Mouse (Mus musculus) MEL (cell line): ENCODE measurements around the gene Zfp821. TPM values are rescaled to one million over a fixed set of nuclear protein-coding genes. Genes with fewer than 3 reads are reported as not detected.

Source experiments
- DNase-seq: peaks from one replicate; pipeline ENCODE4 v3.0.0; 2011; ENCODE audit warnings: low read depth, low spot score
- H3K27ac ChIP-seq: 2 replicates; pipeline ENCODE4 v1.5.1; 2012; ENCODE audit warnings: low read depth, mild to moderate bottlenecking, control low read depth, low read length, moderate library complexity; ENCODE audit not compliant: control insufficient read depth
- H3K27me3 ChIP-seq, 2 experiments: fragments of 150-350 bp in 1 of 2; sonication (generic) in 1 of 2; 2 replicates each; pipeline ENCODE4 v1.6.1; 2012; ENCODE audit warnings: low read length in 2 of 2, mild to moderate bottlenecking in 2 of 2, improper control_type of control experiment in 1 of 2, moderate library complexity in 1 of 2; ENCODE audit not compliant: insufficient read depth in 2 of 2, control insufficient read depth in 1 of 2
- H3K36me3 ChIP-seq, 2 experiments: 2 replicates each; pipeline ENCODE4 v1.6.1; 2012 to 2014; ENCODE audit warnings: low read length in 2 of 2, improper control_type of control experiment in 1 of 2, inconsistent platforms in 1 of 2, mild to moderate bottlenecking in 1 of 2; ENCODE audit not compliant: insufficient read depth in 2 of 2, control insufficient read depth in 1 of 2
- H3K4me1 ChIP-seq, 2 experiments: fragments of 150-350 bp in 1 of 2; sonication (generic) in 1 of 2; 2 replicates each; pipeline ENCODE4 v1.6.1; 2012; ENCODE audit warnings: low read length in 2 of 2, improper control_type of control experiment in 1 of 2, mild to moderate bottlenecking in 1 of 2; ENCODE audit not compliant: insufficient read depth in 2 of 2, control insufficient read depth in 1 of 2
- H3K4me3 ChIP-seq, 2 experiments: fragments of 150-350 bp in 1 of 2; sonication (generic) in 1 of 2; 2 replicates each; pipeline ENCODE4 v1.5.1; 2012; ENCODE audit warnings: low read depth in 2 of 2, low read length in 2 of 2, mild to moderate bottlenecking in 2 of 2, moderate library complexity in 2 of 2, control low read depth in 1 of 2, improper control_type of control experiment in 1 of 2; ENCODE audit not compliant: control insufficient read depth in 1 of 2, insufficient read depth in 1 of 2
- H3K79me2 ChIP-seq: 2 replicates; pipeline ENCODE4 v1.6.1; 2012; ENCODE audit warnings: mild to moderate bottlenecking, low read length, moderate library complexity; ENCODE audit not compliant: control insufficient read depth, poor library complexity, insufficient read depth
- H3K9ac ChIP-seq: 2 replicates; pipeline ENCODE4 v1.6.1; 2012; ENCODE audit warnings: low read depth, mild to moderate bottlenecking, control low read depth, low read length, moderate library complexity; ENCODE audit not compliant: control insufficient read depth, poor library complexity, severe bottlenecking
- H3K9me3 ChIP-seq: fragments of 150-350 bp; sonication (generic); replicated peaks from 2 replicates; pipeline ENCODE4 v1.6.1; 2012; ENCODE audit warnings: mild to moderate bottlenecking, low read length, improper control_type of control experiment, moderate library complexity; ENCODE audit not compliant: insufficient read depth
- CHD2 ChIP-seq: IDR thresholded peaks from 2 replicates; pipeline ENCODE4 v1.6.1; 2011; ENCODE audit warnings: low read length, improper control_type of control experiment
- CTCF ChIP-seq, 3 experiments: IDR thresholded peaks in 2 of 3; conservative IDR thresholded peaks in 1 of 3; 2 replicates each; pipeline ENCODE4 v1.5.1; 2011 to 2012; ENCODE audit warnings: low read length in 3 of 3, low read depth in 2 of 3, mild to moderate bottlenecking in 2 of 3, improper control_type of control experiment in 1 of 3, inconsistent platforms in 1 of 3, mixed read lengths in 1 of 3, moderate library complexity in 1 of 3; ENCODE audit not compliant: control insufficient read depth in 1 of 3, insufficient read depth in 1 of 3, poor library complexity in 1 of 3, severe bottlenecking in 1 of 3
- E2F4 ChIP-seq: IDR thresholded peaks from 2 replicates; pipeline ENCODE4 v1.6.1; 2011; ENCODE audit warnings: low read depth, low read length, improper control_type of control experiment, borderline replicate concordance
- EP300 ChIP-seq, 2 experiments: IDR thresholded peaks; 2 replicates each; pipeline ENCODE4 v1.6.1; 2011; ENCODE audit warnings: improper control_type of control experiment in 2 of 2, low read length in 2 of 2, low read depth in 1 of 2, mild to moderate bottlenecking in 1 of 2
- GATA1 ChIP-seq: IDR thresholded peaks from 2 replicates; pipeline ENCODE4 v1.6.1; 2011; ENCODE audit warnings: low read depth, low read length, improper control_type of control experiment
- HCFC1 ChIP-seq: IDR thresholded peaks from 2 replicates; pipeline ENCODE4 v1.6.1; 2012; ENCODE audit warnings: low read depth, mild to moderate bottlenecking, inconsistent platforms, low read length, improper control_type of control experiment, moderate library complexity
- KAT2A ChIP-seq: conservative IDR thresholded peaks from 2 replicates; pipeline ENCODE4 v1.6.1; 2012; ENCODE audit warnings: low read depth, low read length, improper control_type of control experiment, inconsistent platforms
- MAFK ChIP-seq: IDR thresholded peaks from 2 replicates; pipeline ENCODE4 v1.6.1; 2011; ENCODE audit warnings: low read depth, mild to moderate bottlenecking, low read length, improper control_type of control experiment, borderline replicate concordance
- MAZ ChIP-seq: IDR thresholded peaks from 2 replicates; pipeline ENCODE4 v1.6.1; 2012; ENCODE audit warnings: low read depth, mild to moderate bottlenecking, inconsistent platforms, low read length, improper control_type of control experiment
- MEF2A ChIP-seq: IDR thresholded peaks from 2 replicates; pipeline ENCODE4 v1.6.1; 2014; ENCODE audit warnings: low read depth, mild to moderate bottlenecking, inconsistent platforms, low read length, improper control_type of control experiment; ENCODE audit not compliant: poor library complexity, insufficient replicate concordance, severe bottlenecking; ENCODE audit errors: extremely low read depth
- NELFE ChIP-seq: IDR thresholded peaks from 2 replicates; pipeline ENCODE4 v1.6.1; 2011; ENCODE audit warnings: low read depth, low read length, improper control_type of control experiment
- POLR2AphosphoS2 ChIP-seq: IDR thresholded peaks from 2 replicates; pipeline ENCODE4 v1.6.1; 2011; ENCODE audit warnings: low read length, improper control_type of control experiment
- SIN3A ChIP-seq: IDR thresholded peaks from 2 replicates; pipeline ENCODE4 v1.6.1; 2012; ENCODE audit warnings: low read length, improper control_type of control experiment, inconsistent platforms
- SMC3 ChIP-seq: IDR thresholded peaks from 2 replicates; pipeline ENCODE4 v1.6.1; 2011; ENCODE audit warnings: low read depth, low read length, improper control_type of control experiment
- TAL1 ChIP-seq: IDR thresholded peaks from 2 replicates; pipeline ENCODE4 v1.6.1; 2012; ENCODE audit warnings: mild to moderate bottlenecking, inconsistent platforms, low read length, moderate library complexity, mixed read lengths
- TBP ChIP-seq: IDR thresholded peaks from 2 replicates; pipeline ENCODE4 v1.8.0; 2011; ENCODE audit warnings: low read depth, low read length, improper control_type of control experiment
- TCF12 ChIP-seq: IDR thresholded peaks from 2 replicates; pipeline ENCODE4 v1.6.1; 2014; ENCODE audit warnings: low read depth, mild to moderate bottlenecking, inconsistent platforms, low read length, improper control_type of control experiment, moderate library complexity
- UBTF ChIP-seq: IDR thresholded peaks from 2 replicates; pipeline ENCODE4 v1.6.1; 2012; ENCODE audit warnings: low read depth, mild to moderate bottlenecking, inconsistent platforms, low read length, improper control_type of control experiment, moderate library complexity, borderline replicate concordance; ENCODE audit not compliant: insufficient read depth
- ZC3H11A ChIP-seq: IDR thresholded peaks from 2 replicates; pipeline ENCODE4 v1.6.1; 2012; ENCODE audit warnings: low read depth, mild to moderate bottlenecking, inconsistent platforms, low read length, improper control_type of control experiment
- ZKSCAN1 ChIP-seq: IDR thresholded peaks from 2 replicates; pipeline ENCODE4 v1.6.1; 2012; ENCODE audit warnings: low read depth, mild to moderate bottlenecking, inconsistent platforms, low read length, improper control_type of control experiment, moderate library complexity
- ZMIZ1 ChIP-seq: IDR thresholded peaks from 2 replicates; pipeline ENCODE4 v1.6.1; 2012; ENCODE audit warnings: low read depth, mild to moderate bottlenecking, inconsistent platforms, low read length, improper control_type of control experiment, moderate library complexity
- polyA plus RNA-seq, 2 experiments: library from polyadenylated mRNA; stranded (reverse) in 1 of 2; unstranded in 1 of 2; fragments of >175 nt in 1 of 2; fragments of >200 nt in 1 of 2; gene quantifications; 2 replicates each; pipeline versions ENCODE4 v1.2.1 to v1.2.4; 2012; ENCODE audit warnings: low replicate concordance in 2 of 2, low read depth in 1 of 2; ENCODE audit not compliant: insufficient read length in 2 of 2, insufficient read depth in 1 of 2, missing spikeins in 1 of 2
- total RNA-seq: library from RNA; depleted of rRNA; stranded (reverse); fragments of 300-350 nt; gene quantifications from 2 replicates; pipeline ENCODE4 v1.2.3, GENCODE M21; 2012

Gene Zfp821
- total and polyA plus RNA-seq, 3 experiments: 5.2 to 10.1 TPM; not detected in 1

DNA sequence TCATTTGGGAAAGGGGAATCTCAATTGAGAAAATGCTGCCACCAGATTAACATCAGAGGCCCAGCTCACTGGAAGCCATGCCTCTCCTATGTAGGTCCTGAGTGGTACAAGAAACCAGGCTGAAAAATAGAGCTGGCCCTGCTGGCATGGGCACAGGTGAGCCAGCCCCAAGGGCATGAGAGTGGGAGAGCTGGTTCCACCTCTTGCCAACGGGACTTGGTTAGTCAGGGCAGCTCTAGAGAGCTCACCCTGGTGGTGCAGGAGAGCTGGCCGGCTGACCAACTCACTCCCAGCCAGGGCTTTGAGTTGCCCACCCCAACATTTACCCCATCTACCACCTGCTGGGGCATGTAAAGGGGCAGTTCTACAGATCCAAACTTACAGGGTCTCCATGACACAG, 31.8 kb upstream of the Zfp821 start:
- no peak for DNase-seq
- Histone ChIP-seq H3K27ac (no peak overlapping the region), H3K9ac (no peak overlapping the region), H3K9me3 (no peaks in the 10 kb centered on the region), H3K79me2 (no peaks in the 10 kb centered on the region), H3K36me3 (peaks cover 0 to 35% of the 10 kb centered on the region in 2 experiments; a peak in 2 of 4 replicates)
- TF ChIP-seq HCFC1 (no peak), CHD2 (no peak), SIN3A (no peak), NELFE (no peak), CTCF (IDR thresholded peaks at IDR 0.05 in 2 of 3, conservative IDR thresholded peaks at IDR 0.05 in 1 of 3; ENCODE audit: control insufficient read depth in 1 of 3, insufficient read depth in 1 of 3, low read depth in 2 of 3, low read length in 3 of 3, poor library complexity in 1 of 3, severe bottlenecking in 1 of 3) (no peak), ZKSCAN1 (no peak), POLR2AphosphoS2 (no peak), KAT2A (no peak), TBP (no peak), TAL1 (no peak), TCF12 (no peak), GATA1 (no peak), ZC3H11A (no peak), MAFK (no peak), MEF2A (no peak), E2F4 (no peak), MAZ (no peak), EP300 (IDR thresholded peaks at IDR 0.05; ENCODE audit: low read depth in 1 of 2, low read length in 2 of 2) (no peak), ZMIZ1 (no peak), UBTF (no peak)
- TF ChIP-seq, all 39 proteins: peak for 0
- no peaks in the 10 kb centered on the region for H3K27me3 ChIP-seq
- no peaks in the 10 kb centered on the region for H3K4me1 ChIP-seq
- H3K4me3 ChIP-seq: no peak overlapping the region

DNA sequence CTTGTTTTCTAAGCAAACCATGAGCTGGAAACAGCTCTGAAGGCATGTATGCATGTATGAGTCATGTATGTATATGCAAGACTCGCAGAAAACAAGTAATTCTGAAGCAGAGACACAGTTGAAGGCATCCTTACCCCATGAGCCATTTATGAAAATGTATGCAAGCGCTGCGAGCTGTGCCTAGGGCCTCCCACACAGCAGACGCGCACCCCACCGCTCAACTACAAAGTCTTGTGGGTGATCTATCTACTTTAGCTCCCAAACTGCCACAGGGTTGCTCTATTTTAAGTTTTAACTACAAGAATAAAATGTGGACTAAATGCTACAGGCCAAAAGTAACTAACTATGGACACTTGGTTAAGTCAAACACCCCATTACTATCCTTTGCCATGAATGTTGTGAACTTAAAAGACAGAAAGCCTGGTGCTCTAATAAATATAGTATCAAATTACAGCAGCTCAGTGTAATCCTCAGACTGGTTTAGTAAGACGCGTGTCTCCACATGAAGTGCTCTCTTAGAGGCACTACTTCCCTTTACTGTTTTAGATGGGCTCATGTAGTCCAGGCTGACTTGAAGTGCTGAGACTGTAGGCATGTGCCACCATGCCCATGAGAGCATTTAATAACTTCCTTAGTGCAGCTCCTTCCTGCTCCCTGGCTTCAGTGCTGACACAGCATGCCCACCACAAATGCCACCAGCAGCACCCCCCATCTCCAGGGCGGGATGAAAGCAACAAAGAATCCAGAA, 29.3 kb upstream of the Zfp821 start:
- Histone ChIP-seq H3K27me3 (no peaks in the 10 kb centered on the region), H3K9ac (no peak overlapping the region), H3K27ac (no peak overlapping the region), H3K36me3 (peaks cover 0 to 44% of the 10 kb centered on the region in 2 experiments; a peak in 2 of 4 replicates), H3K79me2 (no peaks in the 10 kb centered on the region), H3K4me1 (no peaks in the 10 kb centered on the region), H3K9me3 (no peaks in the 10 kb centered on the region), H3K4me3 (no peak overlapping the region)
- no peak for DNase-seq
- no peak for TF ChIP-seq NELFE
- no peak for TF ChIP-seq SMC3
